Mouse (Mus musculus) c-Kit-negative CD71-positive TER-119-positive erythroid progenitor cells, embryonic 14.5 days (primary cell): ENCODE measurements around the gene Prpf6.

Source experiments
- DNase-seq: peaks from one replicate; pipeline ENCODE4 v3.0.0-alpha.2; 2013; ENCODE audit warnings: low read depth, low spot score

Gene Prpf6

DNA sequence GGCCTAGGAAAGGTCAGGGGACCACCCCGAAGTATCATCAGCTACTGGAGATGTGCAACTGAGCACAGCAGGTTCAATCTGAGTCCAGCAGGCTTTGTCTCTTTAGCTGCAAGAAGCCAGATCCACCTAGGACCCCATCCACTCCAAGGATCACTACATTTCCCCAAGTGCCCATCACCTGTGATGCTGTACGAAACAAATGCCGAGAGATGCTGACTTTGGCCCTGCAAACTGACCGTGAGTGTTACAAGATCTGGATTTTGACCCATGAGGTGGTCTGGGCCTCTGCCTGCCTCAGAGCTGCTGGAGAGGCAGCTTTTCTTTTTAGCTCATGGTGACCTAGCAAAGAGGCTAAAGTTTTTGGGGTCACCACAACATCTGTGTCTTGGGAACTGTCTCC is 94.0 kb downstream of the Prpf6 start:
- no peak for DNase-seq

DNA sequence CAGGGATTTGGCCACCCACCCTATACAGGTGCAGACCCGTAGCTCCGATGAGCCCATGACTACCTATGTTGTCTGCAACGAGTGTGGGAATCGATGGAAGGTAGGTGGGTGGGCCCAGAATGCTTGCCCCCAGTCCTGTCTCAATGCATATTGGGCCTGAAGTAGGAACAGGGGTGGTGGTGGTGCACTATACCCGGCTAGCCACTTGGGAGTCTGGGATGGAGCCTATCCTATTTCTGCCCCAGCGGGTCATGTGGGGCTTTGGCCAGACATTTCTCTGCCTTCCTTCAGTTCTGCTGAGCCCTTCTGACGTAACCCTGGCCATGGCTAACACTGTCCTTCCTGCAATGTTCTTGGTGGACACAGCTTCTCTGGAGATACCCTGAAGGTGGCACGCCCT is 95.9 kb downstream of the Prpf6 start:
- no peak for DNase-seq

DNA sequence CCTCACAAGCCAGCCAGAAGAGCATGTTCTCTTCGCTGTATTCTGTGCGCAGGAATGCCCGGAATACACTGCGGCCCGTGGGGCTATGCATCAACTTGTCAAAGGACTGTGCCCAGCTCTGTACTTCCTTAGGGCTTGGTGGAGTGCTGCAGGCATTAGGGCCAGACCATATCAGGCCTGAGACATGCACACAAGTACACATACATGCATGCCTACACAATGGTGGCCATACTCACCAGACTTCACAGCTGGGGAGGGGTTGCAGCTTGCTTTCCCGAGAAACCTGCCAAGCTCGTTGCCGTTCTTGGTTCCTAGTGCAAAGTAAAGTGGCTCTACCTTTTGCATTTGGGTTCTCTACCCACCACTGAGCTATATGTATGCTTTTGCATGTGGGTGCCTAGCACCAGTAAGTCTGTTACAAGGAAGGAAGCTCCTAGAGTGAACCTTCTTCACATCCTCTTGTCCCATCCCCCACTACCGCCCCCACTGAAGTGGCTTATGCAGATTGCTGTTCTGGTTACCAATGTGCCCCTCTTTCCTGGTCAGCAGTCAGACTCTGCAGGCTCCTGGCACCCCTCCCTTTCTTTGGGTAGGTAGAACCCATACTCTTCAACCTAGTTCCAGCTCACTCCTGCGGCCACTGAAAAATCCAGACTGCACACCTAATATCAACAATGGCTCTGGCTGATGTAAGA is 97.9 kb downstream of the Prpf6 start:
- no peak for DNase-seq

DNA sequence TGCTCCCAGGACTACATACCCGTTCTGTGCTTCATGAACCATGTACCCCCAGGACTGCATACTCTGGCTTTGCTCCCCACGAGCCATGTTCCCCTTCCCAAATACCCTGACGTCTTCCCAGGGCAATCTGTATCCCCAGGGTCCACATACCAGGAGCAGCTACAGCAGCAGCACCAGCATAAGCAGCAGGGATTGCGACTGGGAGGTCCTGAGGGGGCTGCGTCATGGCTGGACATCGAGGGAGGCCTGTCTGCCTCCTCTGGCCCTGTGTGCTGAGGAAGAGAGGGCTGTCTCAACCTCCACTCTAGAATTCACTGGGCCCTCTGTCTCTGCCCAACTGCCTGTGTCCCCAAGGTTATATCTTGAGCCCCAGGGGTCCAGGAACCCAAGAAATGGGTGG is 99.4 kb downstream of the Prpf6 start:
- DNase-seq, result no peak

DNA sequence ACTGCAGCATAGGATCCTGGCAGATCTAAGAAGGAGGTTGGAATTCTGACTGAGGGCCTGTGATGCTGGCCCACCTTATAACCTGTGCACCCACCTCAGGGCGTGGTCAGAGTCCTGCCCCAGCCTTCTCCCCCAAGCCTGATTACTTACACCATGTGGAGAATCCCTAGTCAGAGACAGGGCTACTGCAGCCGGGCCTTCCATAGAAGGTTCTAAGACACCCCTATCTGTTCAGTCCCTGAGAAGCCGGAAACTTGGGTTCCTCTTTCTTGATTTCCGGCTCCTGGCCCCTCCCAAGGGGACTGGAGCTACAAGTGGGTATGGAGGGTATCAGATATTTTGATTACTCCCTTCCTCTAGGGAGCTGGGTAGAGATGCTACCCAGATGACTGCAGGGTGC is 99.9 kb downstream of the Prpf6 start:
- no peak for DNase-seq

DNA sequence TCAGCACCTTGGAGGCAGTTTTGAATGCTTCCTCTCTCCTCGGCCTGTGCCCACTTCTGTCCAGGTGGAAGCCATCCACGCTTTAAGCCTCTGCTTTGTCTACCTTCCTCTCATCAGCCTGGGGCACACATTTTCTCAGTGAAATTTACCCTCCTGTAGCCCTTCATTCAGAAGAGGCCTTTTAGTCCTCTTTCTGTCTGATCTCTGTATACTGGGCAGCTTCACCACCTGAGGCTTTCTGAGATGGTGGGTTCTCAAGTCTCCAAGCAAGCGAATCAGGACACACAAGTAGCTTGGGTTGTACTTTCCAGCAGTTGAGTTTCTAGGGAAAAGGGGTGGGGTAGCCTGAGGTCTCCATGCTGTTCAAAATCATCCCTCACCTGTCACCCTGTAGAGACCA is 100.6 kb downstream of the Prpf6 start:
- DNase-seq, result no peak

DNA sequence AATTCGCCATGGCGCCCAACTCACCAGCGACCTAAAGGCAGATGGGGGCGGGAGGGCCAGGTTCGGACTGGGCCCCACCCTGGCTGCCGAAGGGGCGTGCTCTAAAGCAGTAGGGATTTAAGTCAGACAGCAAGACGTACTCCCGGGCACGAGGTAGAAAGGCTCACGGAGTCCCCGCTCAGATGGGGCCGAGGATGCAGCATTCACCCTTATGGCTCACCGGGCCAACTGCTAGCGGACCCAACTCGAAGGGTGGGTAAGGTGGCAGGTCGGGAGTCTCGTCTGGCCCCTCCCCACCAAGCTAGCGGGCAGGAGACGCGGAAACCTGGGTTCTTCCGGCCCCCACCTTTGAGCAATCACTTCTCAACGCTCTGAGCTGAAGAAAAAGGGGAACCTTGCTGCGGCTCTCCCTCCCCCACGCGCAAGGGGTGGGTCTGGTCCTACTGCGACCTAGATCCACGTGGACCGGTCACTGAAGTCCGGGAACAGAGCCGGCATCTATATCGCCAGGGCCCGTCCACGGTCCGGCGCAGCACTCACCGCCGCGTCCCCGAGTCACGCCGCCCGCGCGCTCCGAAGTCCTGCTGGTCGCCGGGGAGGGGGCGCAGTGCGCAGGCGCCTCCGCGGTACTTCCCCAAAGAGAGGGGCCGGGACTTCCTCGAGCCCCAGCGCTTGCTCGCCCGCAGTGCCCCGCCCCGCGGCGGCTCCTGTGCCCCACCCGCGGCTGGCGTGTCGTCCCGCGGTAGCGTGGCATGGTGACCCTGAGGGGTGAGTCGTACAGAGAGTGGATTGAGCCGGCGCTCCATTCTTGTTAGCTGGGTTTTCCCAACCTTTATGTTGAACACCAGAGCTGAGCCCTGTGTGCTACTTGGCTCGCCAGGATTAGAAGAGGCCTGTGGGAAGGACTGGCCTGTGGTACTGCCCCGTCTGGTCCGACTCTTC is 101.9 kb downstream of the Prpf6 start, which contains the start of gene Rgs19:
Gene Rgs19, minus strand, starts transcription at position 639 of the 942 bp plus-strand sequence.
- no peak for DNase-seq

DNA sequence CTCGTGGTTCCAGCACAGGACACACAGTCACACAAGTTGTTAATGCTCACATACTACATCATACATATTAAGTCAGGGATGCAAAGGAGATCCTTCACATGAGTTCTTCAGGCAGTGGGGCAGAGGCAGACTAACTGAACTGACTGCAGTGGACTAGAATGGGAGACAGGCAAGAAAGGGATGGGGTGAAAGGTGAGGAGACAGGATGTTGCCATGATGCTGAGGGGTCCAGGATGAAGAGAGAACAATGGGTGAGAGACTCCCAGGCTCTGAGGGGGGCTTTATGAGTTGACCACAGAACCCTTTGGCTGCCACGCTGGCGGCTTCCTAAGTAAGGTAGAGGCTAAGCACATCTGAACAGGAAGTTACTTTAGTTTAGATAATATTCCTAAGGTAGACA is 102.9 kb downstream of the Prpf6 start:
- no peak for DNase-seq

DNA sequence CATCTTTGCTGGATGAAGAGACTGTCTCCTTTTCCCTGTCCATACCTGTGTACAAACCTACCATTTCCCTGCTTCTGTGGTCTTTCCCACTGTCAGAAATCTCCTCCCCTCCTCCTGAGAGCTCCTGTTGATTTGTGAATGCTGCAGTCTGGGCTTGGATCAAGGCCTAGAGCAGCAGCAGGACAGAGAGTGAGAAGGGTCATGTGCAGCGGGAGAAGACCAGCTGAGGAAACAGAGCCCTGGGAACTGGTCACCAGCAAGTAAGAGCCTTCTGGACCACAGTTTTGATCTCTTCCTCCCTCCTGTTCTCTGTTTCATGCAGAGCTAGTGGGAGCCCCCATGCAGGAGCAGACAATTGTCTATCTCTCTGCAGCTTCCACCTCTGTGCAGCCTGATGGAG is 104.1 kb downstream of the Prpf6 start:
- no peak for DNase-seq

DNA sequence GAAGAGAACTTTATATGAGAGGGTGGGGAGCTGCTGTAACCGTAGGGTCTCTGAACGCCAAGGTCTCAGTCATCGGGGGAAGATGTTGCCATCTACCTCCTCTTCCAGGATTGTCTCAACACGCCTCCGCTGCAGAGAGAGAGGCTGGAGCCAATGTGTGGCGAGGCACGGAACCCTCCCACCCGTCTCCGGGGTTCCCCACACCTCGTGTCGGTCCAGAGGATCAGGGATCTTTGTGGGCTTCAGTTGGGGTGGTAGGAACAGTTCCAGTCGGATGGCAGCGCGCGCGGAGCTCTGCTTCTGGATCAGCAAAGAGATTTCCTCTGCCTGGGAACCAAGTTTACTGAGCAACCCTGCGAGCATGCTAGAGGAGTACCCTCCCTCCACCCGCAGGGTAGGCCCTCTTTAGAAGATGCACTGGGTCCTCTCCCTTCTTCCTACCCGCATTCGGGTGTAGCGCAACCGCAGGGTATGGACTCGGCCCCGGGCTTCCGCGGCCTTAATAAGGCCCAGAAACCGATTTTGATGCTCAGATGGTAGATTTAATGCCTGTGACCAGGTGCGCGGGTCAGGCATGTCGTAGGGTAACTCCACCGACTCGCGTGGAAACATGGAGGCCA is 105.2 kb downstream of the Prpf6 start:
- DNase-seq, result no peak

DNA sequence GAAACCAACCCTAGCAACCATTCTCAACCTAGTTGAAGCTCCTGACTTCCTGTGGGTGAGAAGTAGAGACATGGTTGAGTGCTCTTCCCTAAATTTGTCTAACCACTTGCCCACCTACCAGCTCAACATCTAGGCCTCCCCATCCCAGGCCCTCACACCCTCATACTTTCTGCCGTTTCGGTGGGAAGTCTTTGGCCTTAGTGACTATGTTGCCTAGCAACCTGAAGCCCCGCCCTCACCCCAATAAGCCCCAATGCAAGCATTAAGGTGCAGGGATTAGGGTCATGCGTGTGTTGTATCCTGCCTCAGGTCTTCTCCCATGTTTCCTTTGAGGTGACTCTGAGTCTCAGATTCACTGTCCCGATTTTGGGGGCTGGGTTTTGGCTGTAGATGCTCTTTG is 106.6 kb downstream of the Prpf6 start, which contains the start of gene Lkaaear1:
Gene Lkaaear1, minus strand, starts transcription at position 202 of the 400 bp plus-strand sequence.
- DNase-seq, result no peak
